ENCODE assay signal across 8 mouse cellular contexts in the genomic region with DNA sequence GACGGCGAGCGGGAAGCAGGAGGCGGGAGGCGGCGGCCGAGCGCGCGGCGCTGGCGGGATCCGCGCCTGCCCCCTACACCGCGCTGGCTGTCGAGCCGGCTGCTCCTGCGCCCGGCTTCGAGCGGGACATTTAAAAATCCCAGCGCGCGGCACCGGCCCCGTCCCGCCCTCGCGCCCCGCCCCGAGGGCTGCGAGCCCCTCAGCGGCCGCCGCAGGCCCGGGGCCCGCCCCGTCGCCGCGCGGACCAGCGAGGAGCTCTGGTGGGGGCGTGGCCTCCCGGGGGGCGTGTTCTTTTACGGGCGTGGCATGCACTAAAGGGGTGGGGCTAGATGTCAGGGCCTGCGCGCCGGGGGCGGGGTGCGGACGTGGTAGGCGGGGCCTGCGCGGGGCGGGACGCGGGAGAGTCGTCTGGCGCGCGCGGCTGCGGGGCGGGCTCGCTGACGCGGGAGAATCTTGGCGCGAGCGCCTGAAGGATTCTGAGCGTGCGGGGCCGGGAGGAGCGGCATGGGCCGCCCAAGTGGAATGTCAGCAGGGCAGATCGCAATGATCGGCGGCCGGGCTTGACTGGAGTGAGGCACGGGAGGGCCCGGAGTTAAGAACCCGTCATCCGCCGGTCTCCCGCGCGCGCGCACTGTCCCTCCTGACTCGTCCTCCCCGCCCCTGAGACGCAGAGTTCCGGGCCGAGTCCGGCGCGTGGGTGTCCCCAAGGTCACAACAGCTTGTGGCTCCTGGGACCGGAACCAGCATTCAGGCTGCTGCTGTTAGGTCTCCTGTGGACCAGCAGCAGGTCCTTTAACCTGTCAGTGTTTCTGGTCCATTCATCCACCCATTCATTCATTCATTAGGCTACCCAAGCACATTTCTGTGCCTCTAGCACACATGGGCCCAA. TPM values are rescaled to one million over a fixed set of nuclear protein-coding genes. Genes with fewer than 3 reads are reported as not detected.
DNase-seq lines count a peak whose midpoint lies in the region; TF ChIP-seq lines count a peak whose summit lies in the region.

TSS of gene Ccne1 (minus strand) at position 164 of the 889 bp plus-strand sequence.

- H3K4me1 ChIP-seq in megakaryocyte, embryonic 14.5 days: peaks cover 31% of the 10 kb centered on the region

- TF ChIP-seq CTCF in gastrocnemius, adult 2 months (IDR thresholded peaks at IDR 0.05): no peak; the same call in 1 of the 2 replicates

- H3K9me3 ChIP-seq in megakaryocyte, embryonic 14.5 days: no peaks in the 10 kb centered on the region

- H3K36me3 ChIP-seq in megakaryocyte, embryonic 14.5 days (replicated peaks; ENCODE audit: low read length): peaks cover 14% of the 10 kb centered on the region

- intact Hi-C loops in gastrocnemius, adult 2 months (cut with DNase I): loop anchor here (2.0 kb wide), 1 partner anchor 23 kb away; no protein-coding TSS in a partner anchor

- H3K27me3 ChIP-seq in megakaryocyte, embryonic 14.5 days (replicated peaks): peaks cover 6% of the 10 kb centered on the region

- peak within 1 kb of the TSS; percentile 76 for H3K27ac ChIP-seq in gastrocnemius, adult 2 months

- peak; percentile 80 for DNase-seq in WW6 (ENCODE audit: low read depth, low spot score)
- peak; percentile 98 to 99 for DNase-seq in cerebellum, postnatal 4 days (ENCODE audit: low spot score in 2 of 2)
- peak; percentile 99 for DNase-seq in gastrocnemius, adult 2 months
- DNase-seq in hindlimb bud, embryonic 11.5 days (ENCODE audit: extremely low spot score, low read depth, low spot score): peak; percentile 57
- peak; percentile 97 to 98 for DNase-seq in left cerebral cortex, adult 8-10 months (ENCODE audit: low spot score in 2 of 2)
- peak; percentile 98 to 99 for DNase-seq in right cerebral cortex, postnatal 10 days (ENCODE audit: low spot score in 2 of 2)
- DNase-seq in urinary bladder, postnatal 25 days (ENCODE audit: low spot score): peak; percentile 100

- H3K4me3 ChIP-seq in gastrocnemius, adult 2 months: peak within 1 kb of the TSS; percentile 91
- H3K4me3 ChIP-seq in megakaryocyte, embryonic 14.5 days (replicated peaks): peak within 1 kb of the TSS; percentile 95

RNA-seq across cellular contexts. Expression of gene Ccne1, which starts in this region (rescaled TPM):
- total RNA-seq in gastrocnemius, adult 2 months (2021): under 1 TPM; 0.20 to 0.28 TPM
- total RNA-seq in left cerebral cortex, adult 8-10 months (2022): 10 to 100 TPM; 13.4 to 17.7 (median 14.6) TPM
- 5.8 and 5.9 TPM in 2 replicates for polyA plus RNA-seq in megakaryocyte, embryonic 14.5 days (2012; ENCODE audit: insufficient read depth, low replicate concordance)

Comparison
In these comparisons a context has a peak if more than half of its experiments do, and no peak if none do; other contexts are left out.
1. Peak in every context shown above with its lines: DNase-seq, H3K4me3 ChIP-seq and H3K27ac ChIP-seq.
2. RNA of gene Ccne1 (total RNA-seq): 13.4 to 17.7 TPM in left cerebral cortex, adult 8-10 months; 0.20 to 0.28 TPM in gastrocnemius, adult 2 months; every median in the first group is over 10 times any median in the second.
3. Peak in DNase-seq, H3K4me3 ChIP-seq and H3K27ac ChIP-seq in gastrocnemius, adult 2 months; RNA of the gene not detected or under 1 TPM.